Mouse (Mus musculus): Measurements from ENCODE around the gene B2m. TPM values are rescaled to one million over a fixed set of nuclear protein-coding genes. Genes with fewer than 3 reads are reported as not detected.
A peak's percentile ranks its signal among the peaks of the same experiment; 100 is the strongest.

Gene B2m
- total and polyA plus RNA-seq, 3 experiments: 29.6 to 2,007 (median 996) TPM

- no peak for TF ChIP-seq GATA2 (IDR thresholded peaks at IDR 0.05; ENCODE audit: borderline replicate concordance, low read depth, low read length)
- TF ChIP-seq POLR2AphosphoS5 (IDR thresholded peaks at IDR 0.05; ENCODE audit: insufficient replicate concordance, low read depth, low read length): no peak
- no peak for TF ChIP-seq GATA1 (IDR thresholded peaks at IDR 0.05; ENCODE audit: borderline replicate concordance, low read length)
- Histone ChIP-seq H3K27me3 (ENCODE audit: insufficient read depth, low read length) (peaks cover 4% of the 10 kb centered on the region; the same call in 1 of the 2 replicates), H3K4me1 (ENCODE audit: insufficient read depth, low read depth, low read length) (peaks cover 22% of the 10 kb centered on the region), H3K36me3 (replicated peaks) (peaks cover 17% of the 10 kb centered on the region), H3K4me3 (ENCODE audit: low read depth, low read length) (no peak overlapping the region), H3K9me3 (replicated peaks) (no peaks in the 10 kb centered on the region)
- ATAC-seq (ENCODE audit: extremely low read depth, insufficient number of reproducible peaks, low FRiP score, poor library complexity, severe bottlenecking): no peak
- no peak for DNase-seq (ENCODE audit: low spot score)
Observed at GRCm38 (mm10) chr2:122159667-122160066, 12.2 kb downstream of the B2m start.

- Histone ChIP-seq H3K4me1 (ENCODE audit: insufficient read depth, low read depth, low read length) (peaks cover 13% of the 10 kb centered on the region), H3K4me3 (ENCODE audit: low read depth, low read length) (no peak within 1 kb of the TSS)
- TF ChIP-seq POLR2AphosphoS5 (IDR thresholded peaks at IDR 0.05; ENCODE audit: insufficient replicate concordance, low read depth, low read length) (no peak), CTCF (IDR thresholded peaks at IDR 0.05; ENCODE audit: low read depth, low read length) (peak; percentile 48; the same call in 1 of the 2 replicates)
Observed at GRCm38 (mm10) chr2:122160680-122161079, 13.2 kb downstream of the B2m start, which contains the start of gene Trim69. TSS of gene Trim69 (plus strand) at chr2:122160700.

GRCm38 (mm10) chr2:122161542-122161941 is 14.1 kb downstream of the B2m start:
- ATAC-seq (ENCODE audit: extremely low read depth, insufficient number of reproducible peaks, low FRiP score, poor library complexity, severe bottlenecking) (no peak), DNase-seq (ENCODE audit: low spot score) (no peak)
- no peak for TF ChIP-seq CTCF (IDR thresholded peaks at IDR 0.05; ENCODE audit: low read depth, low read length)
- Histone ChIP-seq H3K27me3 (ENCODE audit: insufficient read depth, low read length) (peaks cover 6% of the 10 kb centered on the region), H3K4me1 (ENCODE audit: insufficient read depth, low read depth, low read length) (peaks cover 6% of the 10 kb centered on the region), H3K4me3 (ENCODE audit: low read depth, low read length) (no peak overlapping the region), H3K36me3 (replicated peaks) (peaks cover under 1% of the 10 kb centered on the region), H3K9me3 (replicated peaks) (no peaks in the 10 kb centered on the region)

More at GRCm38 (mm10) chr2:122160680-122161079, 13.2 kb downstream of the B2m start, which contains the start of gene Trim69:
- no peaks in the 10 kb centered on the region for H3K9me3 ChIP-seq (replicated peaks)
- H3K27me3 ChIP-seq (ENCODE audit: insufficient read depth, low read length): peaks cover 4% of the 10 kb centered on the region; the same call in 1 of the 2 replicates
- DNase-seq (ENCODE audit: low spot score): peak; percentile 50
- peaks cover 7% of the 10 kb centered on the region for H3K36me3 ChIP-seq (replicated peaks)
- ATAC-seq (ENCODE audit: extremely low read depth, insufficient number of reproducible peaks, low FRiP score, poor library complexity, severe bottlenecking): peak; percentile 73; the same call in 1 of the 2 replicates

GRCm38 (mm10) chr2:122162529-122162928 is 15.0 kb downstream of the B2m start:
- H3K4me1 ChIP-seq (ENCODE audit: insufficient read depth, low read depth, low read length): peaks cover 6% of the 10 kb centered on the region; the same call in 1 of the 2 replicates
- H3K27me3 ChIP-seq (ENCODE audit: insufficient read depth, low read length): peaks cover 6% of the 10 kb centered on the region
- ATAC-seq (ENCODE audit: extremely low read depth, insufficient number of reproducible peaks, low FRiP score, poor library complexity, severe bottlenecking) (no peak), DNase-seq (ENCODE audit: low spot score) (no peak)
- no peaks in the 10 kb centered on the region for H3K9me3 ChIP-seq (replicated peaks)
- H3K36me3 ChIP-seq (replicated peaks): no peaks in the 10 kb centered on the region
- no peak overlapping the region for H3K4me3 ChIP-seq (ENCODE audit: low read depth, low read length)
- TF ChIP-seq GATA1 (IDR thresholded peaks at IDR 0.05; ENCODE audit: borderline replicate concordance, low read length): no peak
- TF ChIP-seq GATA2 (IDR thresholded peaks at IDR 0.05; ENCODE audit: borderline replicate concordance, low read depth, low read length): no peak
- no peak for TF ChIP-seq POLR2AphosphoS5 (IDR thresholded peaks at IDR 0.05; ENCODE audit: insufficient replicate concordance, low read depth, low read length)

- no peak overlapping the region for H3K4me3 ChIP-seq (ENCODE audit: low read depth, low read length)
- no peak for ATAC-seq (ENCODE audit: extremely low read depth, insufficient number of reproducible peaks, low FRiP score, poor library complexity, severe bottlenecking)
- TF ChIP-seq POLR2AphosphoS5 (IDR thresholded peaks at IDR 0.05; ENCODE audit: insufficient replicate concordance, low read depth, low read length) (no peak), GATA2 (IDR thresholded peaks at IDR 0.05; ENCODE audit: borderline replicate concordance, low read depth, low read length) (no peak), GATA1 (IDR thresholded peaks at IDR 0.05; ENCODE audit: borderline replicate concordance, low read length) (no peak), TAL1 (conservative IDR thresholded peaks at IDR 0.05; ENCODE audit: low read depth, low read length) (no peak), CTCF (IDR thresholded peaks at IDR 0.05; ENCODE audit: low read depth, low read length) (no peak)
- no peak for DNase-seq (ENCODE audit: low spot score)
- peaks cover 6% of the 10 kb centered on the region for H3K27me3 ChIP-seq (ENCODE audit: insufficient read depth, low read length)
- no peaks in the 10 kb centered on the region for H3K36me3 ChIP-seq (replicated peaks)
- no peaks in the 10 kb centered on the region for H3K9me3 ChIP-seq (replicated peaks)
- H3K4me1 ChIP-seq (ENCODE audit: insufficient read depth, low read depth, low read length): peaks cover 6% of the 10 kb centered on the region; the same call in 1 of the 2 replicates
Observed at GRCm38 (mm10) chr2:122163430-122164195, 16.1 kb downstream of the B2m start.

- no peak for DNase-seq (ENCODE audit: low spot score)
Observed at GRCm38 (mm10) chr2:122164293-122164692, 16.8 kb downstream of the B2m start.

More at GRCm38 (mm10) chr2:122164293-122164692, 16.8 kb downstream of the B2m start:
- TF ChIP-seq TAL1 (conservative IDR thresholded peaks at IDR 0.05; ENCODE audit: low read depth, low read length) (no peak), GATA2 (IDR thresholded peaks at IDR 0.05; ENCODE audit: borderline replicate concordance, low read depth, low read length) (no peak), CTCF (IDR thresholded peaks at IDR 0.05; ENCODE audit: low read depth, low read length) (no peak), POLR2AphosphoS5 (IDR thresholded peaks at IDR 0.05; ENCODE audit: insufficient replicate concordance, low read depth, low read length) (no peak), GATA1 (IDR thresholded peaks at IDR 0.05; ENCODE audit: borderline replicate concordance, low read length) (no peak)
- Histone ChIP-seq H3K36me3 (replicated peaks) (no peaks in the 10 kb centered on the region), H3K9me3 (replicated peaks) (no peaks in the 10 kb centered on the region), H3K27me3 (ENCODE audit: insufficient read depth, low read length) (peaks cover 6% of the 10 kb centered on the region), H3K4me1 (ENCODE audit: insufficient read depth, low read depth, low read length) (peaks cover 8% of the 10 kb centered on the region; the same call in 1 of the 2 replicates), H3K4me3 (ENCODE audit: low read depth, low read length) (no peak overlapping the region; the same call in 1 of the 2 replicates)
- 0 out of 2 replicates have a peak, but pooled peaks have one; percentile 38 for ATAC-seq (ENCODE audit: extremely low read depth, insufficient number of reproducible peaks, low FRiP score, poor library complexity, severe bottlenecking)

Data from G1E (cell line).